Mouse (Mus musculus) CH12.LX (cell line): ENCODE measurements around the gene Cdc42ep1.

Experiments
- CTCF ChIP-seq, 2 experiments: IDR thresholded peaks in 1 of 2; conservative IDR thresholded peaks in 1 of 2; 2 replicates each; pipeline ENCODE4 v1.5.1; 2011 to 2012; ENCODE audit warnings: low read depth in 2 of 2, low read length in 2 of 2, improper control_type of control experiment in 1 of 2, inconsistent platforms in 1 of 2, mild to moderate bottlenecking in 1 of 2, moderate library complexity in 1 of 2
- ELF1 ChIP-seq: IDR thresholded peaks from 2 replicates; pipeline ENCODE4 v1.6.1; 2014; ENCODE audit warnings: low read depth, mild to moderate bottlenecking, inconsistent platforms, low read length, improper control_type of control experiment
- EP300 ChIP-seq: IDR thresholded peaks from 2 replicates; pipeline ENCODE4 v1.6.1; 2011; ENCODE audit warnings: low read length, improper control_type of control experiment
- GABPA ChIP-seq: IDR thresholded peaks from 2 replicates; pipeline ENCODE4 v1.6.1; 2012; ENCODE audit warnings: low read depth, low read length, improper control_type of control experiment, inconsistent platforms; ENCODE audit not compliant: insufficient replicate concordance
- POLR2A ChIP-seq: IDR thresholded peaks from 2 replicates; pipeline ENCODE4 v1.6.1; 2011; ENCODE audit warnings: low read depth, mild to moderate bottlenecking, improper control_type of control experiment, low read length
- USF1 ChIP-seq: IDR thresholded peaks from 2 replicates; pipeline ENCODE4 v1.6.1; 2014; ENCODE audit warnings: low read depth, mild to moderate bottlenecking, inconsistent platforms, low read length, improper control_type of control experiment
- ZKSCAN1 ChIP-seq: IDR thresholded peaks from 2 replicates; pipeline ENCODE4 v1.6.1; 2012; ENCODE audit warnings: low read depth, inconsistent platforms, low read length, improper control_type of control experiment, borderline replicate concordance

- TF ChIP-seq USF1 (no peak), CTCF (conservative IDR thresholded peaks at IDR 0.05 in 1 of 2, IDR thresholded peaks at IDR 0.05 in 1 of 2; ENCODE audit: low read depth in 2 of 2, low read length in 2 of 2) (no peak), GABPA (no peak), ELF1 (no peak), POLR2A (no peak), EP300 (no peak), ZKSCAN1 (no peak)
These were observed 57.0 kb downstream of the Cdc42ep1 start, which contains the start of gene Gm49510 for GRCm38 (mm10) chr15:78899409-78899739.
